In the genomic region with DNA sequence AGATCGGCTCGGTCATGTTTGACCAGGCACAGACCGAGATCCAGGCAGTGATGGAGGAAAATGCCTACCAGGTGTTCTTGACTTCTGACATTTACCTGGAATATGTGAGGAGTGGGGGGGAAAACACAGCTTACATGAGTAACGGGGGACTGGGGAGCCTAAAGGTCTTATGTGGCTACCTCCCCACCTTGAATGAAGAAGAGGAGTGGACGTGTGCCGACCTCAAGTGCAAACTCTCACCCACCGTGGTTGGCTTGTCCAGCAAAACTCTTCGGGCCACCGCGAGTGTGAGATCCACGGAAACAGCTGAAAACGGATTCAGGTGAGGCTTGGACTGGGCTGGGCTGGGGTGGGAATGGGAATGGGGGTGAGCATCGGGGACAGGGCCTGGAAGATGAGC, we compare ENCODE assay signal across 9 mouse cellular contexts. TPM values are rescaled to one million over a fixed set of nuclear protein-coding genes. Genes with fewer than 3 reads are reported as not detected.
DNase-seq lines count a peak whose midpoint lies in the region; ATAC-seq and TF ChIP-seq lines count a peak whose summit lies in the region.
"Had no signal": no experiment of that assay in that cellular context is flagged by ENCODE, and none has a peak within 500 bp of the region (broad histone marks: within the 10 kb centered on the region; RNA-seq: fewer than 3 reads in every experiment).

No protein-coding gene starts in this region.

- TF ChIP-seq CTCF in layer of hippocampus, adult 2 months (conservative IDR thresholded peaks at IDR 0.05), result no peak

- peak overlapping the region; percentile 70 for H3K4me3 ChIP-seq in layer of hippocampus, adult 2 months
- H3K4me3 ChIP-seq in forebrain, embryonic 11.5 days (ENCODE audit: low read depth, low read length), result peak overlapping the region; percentile 93
- H3K4me3 ChIP-seq in intestine, embryonic 16.5 days (ENCODE audit: low read length), result peak overlapping the region; percentile 91
- peak overlapping the region; percentile 92 for H3K4me3 ChIP-seq in neural tube, embryonic 13.5 days

- H3K9me3 ChIP-seq in forebrain, embryonic 11.5 days (ENCODE audit: control insufficient read depth, low read length), result no peaks in the 10 kb centered on the region
- H3K9me3 ChIP-seq in intestine, embryonic 16.5 days (ENCODE audit: control insufficient read depth, low read length), result no peaks in the 10 kb centered on the region
- H3K9me3 ChIP-seq in neural tube, embryonic 13.5 days, result no peaks in the 10 kb centered on the region

- no peak for DNase-seq in layer of hippocampus, adult 2 months (ENCODE audit: low spot score in 2 of 2)
- DNase-seq in layer of hippocampus, adult 11-12 months (ENCODE audit: low spot score), result no peak
- peak; percentile 56 for DNase-seq in forebrain, embryonic 11.5 days (ENCODE audit: low spot score)
- DNase-seq in left cerebral cortex, adult 8-10 months (ENCODE audit: low spot score in 2 of 2), result no peak
- DNase-seq in gastrocnemius, adult 8-10 months (ENCODE audit: low spot score in 2 of 2), result no peak

- no peaks in the 10 kb centered on the region for H3K36me3 ChIP-seq in forebrain, embryonic 11.5 days (ENCODE audit: control insufficient read depth, insufficient read depth, low read length)
- no peaks in the 10 kb centered on the region for H3K36me3 ChIP-seq in intestine, embryonic 16.5 days (ENCODE audit: control insufficient read depth, insufficient read depth, low read length)
- H3K36me3 ChIP-seq in neural tube, embryonic 13.5 days, result no peaks in the 10 kb centered on the region

- H3K4me1 ChIP-seq in forebrain, embryonic 11.5 days (replicated peaks; ENCODE audit: control insufficient read depth, insufficient read depth, low read length), result peaks cover 40% of the 10 kb centered on the region
- peaks cover 44% of the 10 kb centered on the region for H3K4me1 ChIP-seq in intestine, embryonic 16.5 days (ENCODE audit: control insufficient read depth, insufficient read depth, low read length)
- H3K4me1 ChIP-seq in neural tube, embryonic 13.5 days (replicated peaks), result peaks cover 74% of the 10 kb centered on the region

- no peak for ATAC-seq in forebrain, embryonic 11.5 days (replicated peaks; ENCODE audit: low FRiP score)
- ATAC-seq in intestine, embryonic 16.5 days, result no peak
- ATAC-seq in neural tube, embryonic 13.5 days (ENCODE audit: low read depth), result no peak
- ATAC-seq in activated CD4-positive, CD25-positive, alpha-beta regulatory T cell, adult 4 months, result no peak

- H3K9ac ChIP-seq in forebrain, embryonic 11.5 days (ENCODE audit: low read length), result peak overlapping the region; percentile 95
- H3K9ac ChIP-seq in intestine, embryonic 16.5 days (ENCODE audit: low read depth, low read length), result peak overlapping the region; percentile 92; the same call in 1 of the 2 replicates
- H3K9ac ChIP-seq in neural tube, embryonic 13.5 days, result peak overlapping the region; percentile 93

- 30% methylated on average over 13 of the region's 13 CpGs for WGBS in forebrain, embryonic 11.5 days
- WGBS in intestine, embryonic 16.5 days, result 42% methylated on average over 13 of the region's 13 CpGs
- 7% methylated on average over 13 of the region's 13 CpGs for WGBS in neural tube, embryonic 13.5 days

- peak overlapping the region; percentile 100; the same call in 1 of the 2 replicates for H3K27ac ChIP-seq in layer of hippocampus, adult 2 months
- H3K27ac ChIP-seq in forebrain, embryonic 11.5 days (ENCODE audit: low read depth, low read length), result peak overlapping the region; percentile 100
- no peak overlapping the region for H3K27ac ChIP-seq in intestine, embryonic 16.5 days (ENCODE audit: low read length)
- H3K27ac ChIP-seq in neural tube, embryonic 13.5 days (replicated peaks), result 0 out of 2 replicates have a peak overlapping the region, but pooled peaks have one; percentile 3

- peak overlapping the region; percentile 80 for H3K4me2 ChIP-seq in forebrain, embryonic 11.5 days (ENCODE audit: low read depth, low read length, severe bottlenecking)
- H3K4me2 ChIP-seq in intestine, embryonic 16.5 days (ENCODE audit: low read depth, low read length), result peak overlapping the region; percentile 95
- H3K4me2 ChIP-seq in neural tube, embryonic 13.5 days, result peak overlapping the region; percentile 91

- H3K27me3 ChIP-seq in forebrain, embryonic 11.5 days (ENCODE audit: control insufficient read depth, insufficient read depth, low read length), result no peaks in the 10 kb centered on the region
- peaks cover 2% of the 10 kb centered on the region; the same call in 1 of the 2 replicates for H3K27me3 ChIP-seq in intestine, embryonic 16.5 days (replicated peaks; ENCODE audit: control insufficient read depth, insufficient read depth, low read length)
- H3K27me3 ChIP-seq in neural tube, embryonic 13.5 days, result no peaks in the 10 kb centered on the region

RNA-seq across cellular contexts. Expression of gene Axin2, which starts 3.6 kb away (rescaled TPM):
- 10 to 100 TPM; 31.1 to 32.7 TPM for total RNA-seq in layer of hippocampus, adult 2 months (2021)
- polyA plus RNA-seq in forebrain, embryonic 11.5 days (2014; fragmentation: Nextera tagmentation; extraction: Ambion mirVana), result 20.9 and 23.9 TPM in 2 replicates
- 2.8 and 3.2 TPM in 2 replicates for polyA plus RNA-seq in intestine, embryonic 16.5 days (2015; fragmentation: Nextera tagmentation; extraction: Ambion mirVana)
- polyA plus RNA-seq in neural tube, embryonic 13.5 days (2015; fragmentation: Nextera tagmentation; extraction: Ambion mirVana), result 8.8 and 10.6 TPM in 2 replicates
- 10 to 100 TPM in 1 of 2 experiments, 1 to 10 TPM in 1; 7.7 to 12.7 TPM for polyA plus RNA-seq in activated CD4-positive, CD25-positive, alpha-beta regulatory T cell, adult 4 months (2017; shearing (Covaris generic))
- 10 to 100 TPM; 36.3 to 40.8 (median 38.0) TPM for total RNA-seq in left cerebral cortex, adult 8-10 months (2022)
- 10 to 100 TPM in 2 of 4 experiments, 1 to 10 TPM in 2; 7.4 to 13.8 (median 10.0) TPM for total RNA-seq in gastrocnemius, adult 8-10 months (2022)
- total RNA-seq: MEL had no signal
